Mouse (Mus musculus) monocyte, adult 5-6 weeks (primary cell): Measurements from ENCODE around the gene Zfp36l2. TPM values are rescaled to one million over a fixed set of nuclear protein-coding genes. Genes with fewer than 3 reads are reported as not detected.
A peak's percentile ranks its signal among the peaks of the same experiment; 100 is the strongest.

Experiments
- ATAC-seq: fragments of 153-309, 156-312 bp; replicated peaks from 2 replicates; pipeline ENCODE4 v1.8.0; 2017; ENCODE audit warnings: mild to moderate bottlenecking; ENCODE audit not compliant: low TSS enrichment, insufficient number of reproducible peaks, severe bottlenecking, poor library complexity, low FRiP score
- total RNA-seq: library from RNA; stranded (forward); fragments of 200-1000, 200-491, 200-594 nt; gene quantifications from 3 replicates; pipeline ENCODE4 v1.2.3, GENCODE M21; 2017

The Zfp36l2 gene
- total RNA-seq, 1 experiment from 2014 or later, result 346 TPM

GRCm38 (mm10) chr17:84181502-84182310, 6.0 kb downstream of the Zfp36l2 start:
- peak; percentile 37 for ATAC-seq

- peak; percentile 51 for ATAC-seq
Observed at GRCm38 (mm10) chr17:84180715-84181501, 6.8 kb downstream of the Zfp36l2 start.

- no peak for ATAC-seq
Observed at GRCm38 (mm10) chr17:84179973-84180365, 7.8 kb downstream of the Zfp36l2 start.

GRCm38 (mm10) chr17:84179026-84179972, 8.4 kb downstream of the Zfp36l2 start:
- ATAC-seq, result no peak

GRCm38 (mm10) chr17:84177481-84177880, 10.3 kb downstream of the Zfp36l2 start:
- ATAC-seq, result no peak

GRCm38 (mm10) chr17:84176446-84176845, 11.3 kb downstream of the Zfp36l2 start:
- no peak for ATAC-seq

GRCm38 (mm10) chr17:84175196-84175595, 12.6 kb downstream of the Zfp36l2 start:
- ATAC-seq, result no peak

GRCm38 (mm10) chr17:84167377-84167776, 20.4 kb downstream of the Zfp36l2 start:
- ATAC-seq, result no peak

GRCm38 (mm10) chr17:84166135-84166860, 21.4 kb downstream of the Zfp36l2 start:
- 0 out of 2 replicates have a peak, but pooled peaks have one; percentile 10 for ATAC-seq

GRCm38 (mm10) chr17:84165735-84166134, 22.0 kb downstream of the Zfp36l2 start:
- ATAC-seq, result no peak

- ATAC-seq, result no peak
Observed at GRCm38 (mm10) chr17:84164146-84164545, 23.6 kb downstream of the Zfp36l2 start.

GRCm38 (mm10) chr17:84163066-84163785, 24.5 kb downstream of the Zfp36l2 start:
- no peak for ATAC-seq

GRCm38 (mm10) chr17:84162211-84162760, 25.5 kb downstream of the Zfp36l2 start:
- ATAC-seq, result no peak

GRCm38 (mm10) chr17:84161231-84161854, 26.4 kb downstream of the Zfp36l2 start:
- ATAC-seq, result no peak

- no peak for ATAC-seq
Observed at GRCm38 (mm10) chr17:84158891-84159290, 28.9 kb downstream of the Zfp36l2 start.

GRCm38 (mm10) chr17:84158461-84158795, 29.3 kb downstream of the Zfp36l2 start:
- no peak for ATAC-seq
